Mouse (Mus musculus) CH12.LX (cell line): ENCODE data around the gene Fyb2.

ENCODE experiments used
- CHD2 ChIP-seq: IDR thresholded peaks from 2 replicates; pipeline ENCODE4 v1.6.1; 2011; ENCODE audit warnings: low read length, improper control_type of control experiment
- ETS1 ChIP-seq: conservative IDR thresholded peaks from 2 replicates; pipeline ENCODE4 v1.6.1; 2012; ENCODE audit warnings: low read depth, mild to moderate bottlenecking, inconsistent platforms, low read length, improper control_type of control experiment, moderate library complexity
- RAD21 ChIP-seq: IDR thresholded peaks from 2 replicates; pipeline ENCODE4 v1.6.1; 2011; ENCODE audit warnings: low read depth, mild to moderate bottlenecking, low read length, improper control_type of control experiment, moderate library complexity

DNA sequence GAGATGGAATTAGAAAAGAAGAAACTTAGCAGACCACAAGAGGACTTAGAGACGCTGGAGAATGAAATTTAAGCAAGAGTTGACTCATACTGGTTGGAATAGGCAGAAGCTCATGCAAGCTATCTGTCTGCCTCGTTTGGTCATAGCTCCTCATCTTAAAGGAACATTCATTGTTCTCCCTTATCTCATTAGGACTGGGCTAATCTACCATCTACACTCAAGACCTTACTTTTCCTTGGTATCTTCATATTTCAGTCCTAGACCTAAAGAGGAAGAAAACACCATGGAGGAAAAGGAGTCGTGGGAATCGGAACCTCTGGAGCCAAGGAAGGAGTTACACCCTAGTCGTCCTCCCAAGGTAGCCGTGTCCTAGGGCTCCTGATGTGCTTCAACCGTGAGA lies 75.5 kb downstream of the Fyb2 start:
- no peak for TF ChIP-seq RAD21
- TF ChIP-seq CHD2: no peak
- no peak for TF ChIP-seq ETS1
